Mouse (Mus musculus) heart, adult 2 months (tissue): ENCODE measurements at regions not wholly inside any gene's neighbourhood (a gene's known extent, or its start where the extent isn't known, plus 50 kb on each side); places are given as distances from the start of the nearest gene placed in this dataset.

Source experiments
- EP300 ChIP-seq: fragments of 200-500 bp; IDR thresholded peaks from 2 replicates; pipeline ENCODE4 v1.6.1; 2011; ENCODE audit warnings: low read depth, low read length, control low read depth; ENCODE audit not compliant: insufficient read depth
- POLR2A ChIP-seq: fragments of 200-500 bp; IDR thresholded peaks from 2 replicates; pipeline ENCODE4 v1.6.1; 2011; ENCODE audit warnings: mild to moderate bottlenecking, low read depth, low read length, control low read depth; ENCODE audit not compliant: insufficient read depth

DNA sequence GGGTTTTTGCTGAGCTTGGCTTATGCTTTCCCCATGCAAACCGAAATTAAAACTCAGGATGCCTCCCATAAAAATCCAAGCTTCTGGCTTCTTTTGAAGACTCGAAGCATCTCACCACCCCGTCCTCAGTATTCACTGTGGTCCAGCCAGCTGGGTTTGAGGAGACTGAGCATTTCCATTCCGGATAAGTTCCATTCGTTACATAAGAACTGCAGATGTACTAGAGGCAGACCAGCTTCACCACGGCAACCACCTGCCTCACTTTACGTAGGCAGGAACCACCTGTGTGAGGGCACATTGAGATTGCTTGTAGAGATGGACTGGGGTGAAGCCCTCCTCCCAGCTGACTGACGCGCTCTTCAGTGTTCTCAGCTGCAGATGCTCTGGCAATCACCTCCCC is 199.9 kb upstream of the Fbxl7 start:
- TF ChIP-seq POLR2A (no peak), EP300 (no peak)
